Mouse (Mus musculus): Measurements from ENCODE around the gene Bpifb3. TPM values are rescaled to one million over a fixed set of nuclear protein-coding genes. Genes with fewer than 3 reads are reported as not detected.

Bpifb3 gene
- polyA plus RNA-seq, 1 experiment from 2014 or later: not detected

- Histone ChIP-seq H3K36me3 (ENCODE audit: control insufficient read depth, insufficient read depth, low read length) (no peaks in the 10 kb centered on the region), H3K9ac (ENCODE audit: low read length) (no peak overlapping the region), H3K9me3 (replicated peaks; ENCODE audit: control insufficient read depth, low read length) (no peaks in the 10 kb centered on the region), H3K27me3 (replicated peaks; ENCODE audit: control insufficient read depth, insufficient read depth, low read length) (no peaks in the 10 kb centered on the region), H3K4me3 (ENCODE audit: low read depth, low read length) (no peak overlapping the region), H3K4me1 (ENCODE audit: control insufficient read depth, insufficient read depth, low read length) (no peaks in the 10 kb centered on the region), H3K4me2 (ENCODE audit: low read length) (no peak overlapping the region), H3K27ac (ENCODE audit: low read depth, low read length) (no peak overlapping the region)
- WGBS: 60% methylated on average over 4 of the region's 4 CpGs
- peak; percentile 37; the same call in 1 of the 2 replicates for ATAC-seq
- no peak for DNase-seq (ENCODE audit: low spot score)
These were observed 44.8 kb downstream of the Bpifb3 start for GRCm38 (mm10) chr2:153962821-153963331.

GRCm38 (mm10) chr2:153963334-153963733 is 45.3 kb downstream of the Bpifb3 start:
- Histone ChIP-seq H3K4me1 (ENCODE audit: control insufficient read depth, insufficient read depth, low read length) (no peaks in the 10 kb centered on the region), H3K36me3 (ENCODE audit: control insufficient read depth, insufficient read depth, low read length) (no peaks in the 10 kb centered on the region), H3K4me2 (ENCODE audit: low read length) (no peak overlapping the region), H3K9me3 (replicated peaks; ENCODE audit: control insufficient read depth, low read length) (no peaks in the 10 kb centered on the region), H3K27me3 (replicated peaks; ENCODE audit: control insufficient read depth, insufficient read depth, low read length) (no peaks in the 10 kb centered on the region), H3K27ac (ENCODE audit: low read depth, low read length) (no peak overlapping the region), H3K9ac (ENCODE audit: low read length) (no peak overlapping the region), H3K4me3 (ENCODE audit: low read depth, low read length) (no peak overlapping the region)
- ATAC-seq (no peak), DNase-seq (ENCODE audit: low spot score) (no peak)
- 89% methylated on average over 1 of the region's 1 CpGs for WGBS

DNA sequence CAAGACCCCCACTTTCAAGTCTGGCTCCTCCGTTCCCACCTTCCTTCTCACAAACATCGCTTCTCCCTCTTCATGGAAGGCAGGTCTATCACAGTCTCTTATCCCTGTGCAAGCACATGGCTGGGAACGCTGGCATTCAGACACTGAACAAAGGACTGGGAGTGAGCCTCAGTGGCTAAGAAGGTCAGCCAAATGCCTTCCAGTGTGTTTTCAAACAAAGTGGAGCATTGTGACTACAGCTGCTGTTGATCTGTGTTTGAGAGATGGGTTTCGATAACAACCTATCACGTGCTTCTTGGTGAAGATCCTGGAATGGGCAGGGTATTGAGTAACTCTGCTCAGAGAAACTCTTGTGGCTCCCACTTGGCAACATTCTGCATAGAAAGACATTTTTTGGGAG is 52.2 kb downstream of the Bpifb3 start:
- WGBS: 63% methylated on average over 5 of the region's 5 CpGs
- no peak for ATAC-seq

GRCm38 (mm10) chr2:153974582-153974981 is 56.6 kb downstream of the Bpifb3 start, which contains the start of gene Bpifa6:
Gene Bpifa6, plus strand, starts transcription at chr2:153974945.
- no peaks in the 10 kb centered on the region for H3K36me3 ChIP-seq (ENCODE audit: control insufficient read depth, insufficient read depth, low read length)
- H3K9ac ChIP-seq (ENCODE audit: low read length): no peak within 1 kb of the TSS
- H3K9me3 ChIP-seq (replicated peaks; ENCODE audit: control insufficient read depth, low read length): no peaks in the 10 kb centered on the region
- no peak within 1 kb of the TSS for H3K4me2 ChIP-seq (ENCODE audit: low read length)
- H3K27me3 ChIP-seq (replicated peaks; ENCODE audit: control insufficient read depth, insufficient read depth, low read length): no peaks in the 10 kb centered on the region
- DNase-seq (ENCODE audit: low spot score) (no peak), ATAC-seq (no peak)
- H3K27ac ChIP-seq (ENCODE audit: low read depth, low read length): no peak within 1 kb of the TSS
- 90% methylated on average over 5 of the region's 5 CpGs for WGBS
- H3K4me3 ChIP-seq (ENCODE audit: low read depth, low read length): no peak within 1 kb of the TSS
- H3K4me1 ChIP-seq (ENCODE audit: control insufficient read depth, insufficient read depth, low read length): no peaks in the 10 kb centered on the region

More for the DNA sequence above, 52.2 kb downstream of the Bpifb3 start:
- Histone ChIP-seq H3K4me2 (ENCODE audit: low read length) (no peak overlapping the region), H3K9me3 (replicated peaks; ENCODE audit: control insufficient read depth, low read length) (no peaks in the 10 kb centered on the region), H3K4me1 (ENCODE audit: control insufficient read depth, insufficient read depth, low read length) (no peaks in the 10 kb centered on the region), H3K27me3 (replicated peaks; ENCODE audit: control insufficient read depth, insufficient read depth, low read length) (no peaks in the 10 kb centered on the region), H3K36me3 (ENCODE audit: control insufficient read depth, insufficient read depth, low read length) (no peaks in the 10 kb centered on the region), H3K4me3 (ENCODE audit: low read depth, low read length) (no peak overlapping the region), H3K9ac (ENCODE audit: low read length) (no peak overlapping the region), H3K27ac (ENCODE audit: low read depth, low read length) (no peak overlapping the region)
- no peak for DNase-seq (ENCODE audit: low spot score)

Other genes with a start within 250 kb of the Bpifb3 start
- gene Dnmt3c, start 221.6 kb upstream of the Bpifb3 start, polyA plus RNA-seq (2014; fragmentation: Nextera tagmentation; extraction: Ambion mirVana): 0.08 and 0.16 TPM in 2 replicates
- 384 and 427 TPM in 2 replicates for gene Mapre1, start 177.0 kb upstream of the Bpifb3 start, polyA plus RNA-seq (2014; fragmentation: Nextera tagmentation; extraction: Ambion mirVana)
- gene Efcab8, start 138.3 kb upstream of the Bpifb3 start, polyA plus RNA-seq (2014; fragmentation: Nextera tagmentation; extraction: Ambion mirVana): not detected in 2 replicates
- gene Sun5, start 47.1 kb upstream of the Bpifb3 start, polyA plus RNA-seq (2014; fragmentation: Nextera tagmentation; extraction: Ambion mirVana): not detected in 2 replicates
- gene Bpifb2, start 43.2 kb upstream of the Bpifb3 start, polyA plus RNA-seq (2014; fragmentation: Nextera tagmentation; extraction: Ambion mirVana): not detected in 2 replicates
- gene Bpifb6, start 17.8 kb upstream of the Bpifb3 start, polyA plus RNA-seq (2014; fragmentation: Nextera tagmentation; extraction: Ambion mirVana): not detected in 2 replicates
- not detected in 2 replicates for gene Bpifb4, start 20.0 kb downstream of the Bpifb3 start, polyA plus RNA-seq (2014; fragmentation: Nextera tagmentation; extraction: Ambion mirVana)
- gene Bpifa6, start 56.7 kb downstream of the Bpifb3 start, polyA plus RNA-seq (2014; fragmentation: Nextera tagmentation; extraction: Ambion mirVana): not detected in 2 replicates
- not detected in 2 replicates for gene Bpifa2, start 90.0 kb downstream of the Bpifb3 start, polyA plus RNA-seq (2014; fragmentation: Nextera tagmentation; extraction: Ambion mirVana)
- gene Bpifa3, start 212.1 kb downstream of the Bpifb3 start, polyA plus RNA-seq (2014; fragmentation: Nextera tagmentation; extraction: Ambion mirVana): not detected in 2 replicates
- gene Bpifa1, start 224.7 kb downstream of the Bpifb3 start, polyA plus RNA-seq (2014; fragmentation: Nextera tagmentation; extraction: Ambion mirVana): not detected in 2 replicates
- gene Bpifa5, start 244.4 kb downstream of the Bpifb3 start, polyA plus RNA-seq (2014; fragmentation: Nextera tagmentation; extraction: Ambion mirVana): not detected in 2 replicates